Mouse (Mus musculus) adipose tissue, adult 10 weeks (tissue): Measurements from ENCODE around the gene Gm13287. TPM values are rescaled to one million over a fixed set of nuclear protein-coding genes. Genes with fewer than 3 reads are reported as not detected.

Experiments used
- polyA plus RNA-seq: library from polyadenylated mRNA; stranded (reverse); fragments of 350-450 nt; fragmentation: Illumina TruSeq; extraction: RNeasy Lipid Tissue Mini Kit (QIAGEN cat#74804); gene quantifications from one replicate; pipeline ENCODE4 v1.2.3, GENCODE M21; 2014; ENCODE audit warnings: low read depth, low replicate concordance

Gene Gm13287
- polyA plus RNA-seq, 1 experiment from 2014 or later: not detected

Other genes starting within 250 kb of the Gm13287 start
- gene Ifna15, start 245.0 kb upstream of the Gm13287 start, polyA plus RNA-seq: not detected
- not detected for gene Ifna14, start 231.5 kb upstream of the Gm13287 start, polyA plus RNA-seq
- not detected for gene Ifna9, start 210.9 kb upstream of the Gm13287 start, polyA plus RNA-seq
- gene Ifna12, start 199.9 kb upstream of the Gm13287 start, polyA plus RNA-seq: not detected
- not detected for gene C87499, start 168.8 kb upstream of the Gm13287 start, polyA plus RNA-seq
- gene Ifna13, start 158.8 kb upstream of the Gm13287 start, polyA plus RNA-seq: not detected
- not detected for gene Ifna16, start 126.3 kb upstream of the Gm13287 start, polyA plus RNA-seq
- not detected for gene Ifna2, start 119.3 kb upstream of the Gm13287 start, polyA plus RNA-seq
- gene Ifnab, start 111.9 kb upstream of the Gm13287 start, polyA plus RNA-seq: not detected
- gene Gm26566, start 81.4 kb upstream of the Gm13287 start, polyA plus RNA-seq: 0.62 TPM
- gene Klhl9, start 80.8 kb upstream of the Gm13287 start, polyA plus RNA-seq: 33.9 TPM
- not detected for gene Gm13271, start 48.4 kb upstream of the Gm13287 start, polyA plus RNA-seq
- not detected for gene Gm13283, start 43.1 kb upstream of the Gm13287 start, polyA plus RNA-seq
- gene Gm13290, start 29.4 kb upstream of the Gm13287 start, polyA plus RNA-seq: not detected
- gene Gm13289, start 26.3 kb upstream of the Gm13287 start, polyA plus RNA-seq: not detected
- gene Gm13272, start 23.4 kb upstream of the Gm13287 start, polyA plus RNA-seq: not detected
- not detected for gene Ifnz, start 21.1 kb upstream of the Gm13287 start, polyA plus RNA-seq
- gene Gm13276, start 17.5 kb upstream of the Gm13287 start, polyA plus RNA-seq: not detected
- gene Gm13277, start 14.6 kb upstream of the Gm13287 start, polyA plus RNA-seq: not detected
- gene Gm13278, start 11.7 kb upstream of the Gm13287 start, polyA plus RNA-seq: not detected
- gene Gm13275, start 8.8 kb upstream of the Gm13287 start, polyA plus RNA-seq: not detected
- not detected for gene Gm13279, start 5.9 kb upstream of the Gm13287 start, polyA plus RNA-seq
- gene Gm13285, start 3.6 kb upstream of the Gm13287 start, polyA plus RNA-seq: not detected
- gene Gm13288, start 2.3 kb downstream of the Gm13287 start, polyA plus RNA-seq: not detected
- not detected for gene Ifna7, start 13.0 kb downstream of the Gm13287 start, polyA plus RNA-seq
- gene Ifna11, start 16.7 kb downstream of the Gm13287 start, polyA plus RNA-seq: not detected
- not detected for gene Ifna6, start 24.2 kb downstream of the Gm13287 start, polyA plus RNA-seq
- not detected for gene Ifna5, start 32.3 kb downstream of the Gm13287 start, polyA plus RNA-seq
- not detected for gene Ifna4, start 38.6 kb downstream of the Gm13287 start, polyA plus RNA-seq
- gene Ifna1, start 46.8 kb downstream of the Gm13287 start, polyA plus RNA-seq: not detected
- not detected for gene Ifne, start 76.9 kb downstream of the Gm13287 start, polyA plus RNA-seq